Mouse (Mus musculus): ENCODE data around the gene Rb1.

Rb1 gene

GRCm38 (mm10) chr14:73334926-73335805, 9.5 kb upstream of the Rb1 start:
- DNase-seq (ENCODE audit: low spot score), result no peak

- DNase-seq (ENCODE audit: low spot score), result no peak
Measured at GRCm38 (mm10) chr14:73333880-73334279, 8.3 kb upstream of the Rb1 start.

GRCm38 (mm10) chr14:73331386-73331785, 5.8 kb upstream of the Rb1 start:
- DNase-seq (ENCODE audit: low spot score), result no peak

GRCm38 (mm10) chr14:73329871-73330270, 4.2 kb upstream of the Rb1 start:
- DNase-seq (ENCODE audit: low spot score), result no peak

- peak; percentile 23 for DNase-seq (ENCODE audit: low spot score)
Measured at GRCm38 (mm10) chr14:73326511-73326910, 889 bp upstream of the Rb1 start.

- DNase-seq (ENCODE audit: low spot score), result peak; percentile 40
Measured at GRCm38 (mm10) chr14:73324634-73325455, 777 bp downstream of the Rb1 start.

GRCm38 (mm10) chr14:73323965-73324364, 1.7 kb downstream of the Rb1 start:
- DNase-seq (ENCODE audit: low spot score), result no peak

- DNase-seq (ENCODE audit: low spot score), result peak; percentile 83
Measured at GRCm38 (mm10) chr14:73322142-73322541, 3.5 kb downstream of the Rb1 start.

- no peak for DNase-seq (ENCODE audit: low spot score)
Measured at GRCm38 (mm10) chr14:73316933-73317332, 8.7 kb downstream of the Rb1 start.

- DNase-seq (ENCODE audit: low spot score), result no peak
Measured at GRCm38 (mm10) chr14:73313864-73314263, 11.8 kb downstream of the Rb1 start.

GRCm38 (mm10) chr14:73313396-73313795, 12.2 kb downstream of the Rb1 start:
- peak; percentile 23 for DNase-seq (ENCODE audit: low spot score)

- no peak for DNase-seq (ENCODE audit: low spot score)
Measured at GRCm38 (mm10) chr14:73312909-73313308, 12.7 kb downstream of the Rb1 start.

- no peak for DNase-seq (ENCODE audit: low spot score)
Measured at GRCm38 (mm10) chr14:73307490-73307889, 18.1 kb downstream of the Rb1 start.

GRCm38 (mm10) chr14:73303193-73303592, 22.4 kb downstream of the Rb1 start:
- peak; percentile 60 for DNase-seq (ENCODE audit: low spot score)

GRCm38 (mm10) chr14:73301856-73302255, 23.8 kb downstream of the Rb1 start:
- no peak for DNase-seq (ENCODE audit: low spot score)

- no peak for DNase-seq (ENCODE audit: low spot score)
Measured at GRCm38 (mm10) chr14:73295512-73295911, 30.1 kb downstream of the Rb1 start.

GRCm38 (mm10) chr14:73293616-73294015, 32.0 kb downstream of the Rb1 start:
- DNase-seq (ENCODE audit: low spot score), result no peak

GRCm38 (mm10) chr14:73292434-73292833, 33.2 kb downstream of the Rb1 start:
- no peak for DNase-seq (ENCODE audit: low spot score)

GRCm38 (mm10) chr14:73289915-73290314, 35.7 kb downstream of the Rb1 start:
- DNase-seq (ENCODE audit: low spot score), result no peak

GRCm38 (mm10) chr14:73280996-73281395, 44.6 kb downstream of the Rb1 start:
- no peak for DNase-seq (ENCODE audit: low spot score)

GRCm38 (mm10) chr14:73279096-73279495, 46.5 kb downstream of the Rb1 start:
- DNase-seq (ENCODE audit: low spot score), result no peak

- no peak for DNase-seq (ENCODE audit: low spot score)
Measured at GRCm38 (mm10) chr14:73271807-73272206, 53.8 kb downstream of the Rb1 start.

GRCm38 (mm10) chr14:73266166-73266565, 59.5 kb downstream of the Rb1 start:
- DNase-seq (ENCODE audit: low spot score), result peak; percentile 21

All from c-Kit-positive CD71-positive TER-119-positive erythroid progenitor cells, embryonic 14.5 days (primary cell).